Mouse (Mus musculus): ENCODE data around the gene Pex1.

DNA sequence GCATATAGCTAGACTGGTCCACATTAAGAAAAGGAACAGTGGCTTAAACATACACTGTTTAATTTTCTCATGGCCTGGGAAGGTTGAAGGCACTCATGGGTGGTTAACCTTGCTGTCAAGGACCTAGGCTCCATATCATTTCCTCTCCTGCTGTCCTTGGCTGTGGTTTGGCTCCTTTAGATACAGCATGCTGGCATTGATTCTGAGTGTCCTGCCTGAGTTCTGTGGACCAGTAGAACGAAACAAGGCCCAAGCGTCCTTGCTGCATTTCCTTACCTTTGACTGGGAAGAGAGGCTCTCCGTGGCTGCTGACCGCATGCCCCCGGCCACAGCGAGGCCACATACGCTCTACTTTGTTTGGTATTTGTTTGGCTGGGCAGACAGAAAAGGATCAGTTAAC is 13.4 kb downstream of the Pex1 start:
- no peak for TF ChIP-seq TAL1 (IDR thresholded peaks at IDR 0.05; ENCODE audit: low read length)
- no peak for TF ChIP-seq GATA1 (IDR thresholded peaks at IDR 0.05; ENCODE audit: low read length)
